Mouse (Mus musculus) kidney, adult 2 months (tissue): ENCODE results near the gene Tle1.

Source experiments
- CTCF ChIP-seq: fragments of 200-500 bp; conservative IDR thresholded peaks from 2 replicates; pipeline ENCODE4 v1.5.1; 2011; ENCODE audit warnings: low read depth, mild to moderate bottlenecking, control low read depth, low read length, moderate library complexity, mixed read lengths; ENCODE audit not compliant: insufficient read depth, insufficient read length
- POLR2A ChIP-seq: fragments of 200-500 bp; IDR thresholded peaks from one replicate; pipeline ENCODE4 v1.6.1; 2011; ENCODE audit warnings: low read depth, low read length, control low read depth

GRCm38 (mm10) chr4:72160102-72160511, 40.6 kb downstream of the Tle1 start:
- TF ChIP-seq CTCF, result no peak
- no peak for TF ChIP-seq POLR2A
